Mouse (Mus musculus): ENCODE results near the gene Ceacam18.

DNA sequence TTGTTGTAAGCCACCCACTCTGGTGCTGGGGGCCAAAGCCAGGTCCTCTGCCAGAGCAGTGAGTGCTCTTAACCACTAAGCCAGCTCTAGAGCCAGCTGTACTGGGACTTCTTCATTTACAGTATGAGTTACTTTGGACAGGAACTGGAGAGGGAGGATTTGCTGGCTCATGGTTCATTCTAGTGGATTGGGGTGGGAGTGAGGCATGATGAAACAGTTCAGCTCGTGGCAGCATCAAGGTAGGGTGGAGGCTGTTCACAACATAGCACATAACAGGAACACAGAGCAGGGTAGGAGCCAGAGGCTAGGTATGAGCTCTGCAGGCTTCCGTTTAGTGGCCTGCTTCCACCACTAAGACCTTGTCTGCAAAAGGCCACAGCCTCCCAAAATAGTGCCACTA, 1.7 kb downstream of the Ceacam18 start:
- TF ChIP-seq POLR2A (IDR thresholded peaks at IDR 0.05; ENCODE audit: low read depth, low read length), result no peak
- no peak for TF ChIP-seq GABPA (IDR thresholded peaks at IDR 0.05; ENCODE audit: insufficient replicate concordance, low read depth, low read length)
- no peak for TF ChIP-seq MAX (IDR thresholded peaks at IDR 0.05; ENCODE audit: low read length)
